Mouse (Mus musculus): ENCODE measurements around the gene Oaz3.

Gene Oaz3

GRCm38 (mm10) chr3:94449377-94449776, 5.7 kb upstream of the Oaz3 start:
- no peak for DNase-seq

DNA sequence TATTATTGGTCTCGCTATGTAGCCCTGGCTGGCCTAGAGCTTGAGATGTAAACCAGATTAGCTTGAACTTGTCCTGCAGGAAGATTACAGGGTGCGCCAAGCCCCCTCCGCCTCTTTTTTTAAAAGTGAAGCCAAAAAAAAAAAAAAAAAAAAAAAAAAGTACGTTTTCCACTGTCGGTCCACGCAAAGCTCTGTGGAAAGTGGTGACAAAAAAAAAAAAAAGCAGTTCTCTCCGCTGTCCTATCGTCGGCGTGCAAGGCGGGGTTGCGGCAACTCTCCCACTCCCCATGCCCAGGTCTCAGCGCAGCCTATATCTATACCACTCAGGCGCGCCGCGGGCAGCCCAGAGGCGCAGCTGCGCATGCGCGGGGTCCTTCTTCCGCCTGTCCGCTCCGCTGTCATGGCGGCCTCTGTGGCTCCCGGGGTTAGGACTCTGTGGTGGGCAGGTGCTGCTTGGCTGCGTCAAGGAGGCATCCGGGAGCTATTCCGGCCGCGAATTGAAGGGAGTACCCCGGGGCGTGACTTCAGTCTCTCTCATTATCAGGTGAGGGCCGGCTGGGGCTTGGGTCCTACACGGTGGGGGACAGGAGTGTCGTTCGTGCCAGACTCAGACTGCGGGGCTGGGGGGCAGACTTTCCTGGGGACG, 641 bp downstream of the Oaz3 start, which contains the start of gene Mrpl9:
TSS of gene Mrpl9 (plus strand) at position 368 of the 646 bp plus-strand sequence.
- peak; percentile 90 for DNase-seq

DNA sequence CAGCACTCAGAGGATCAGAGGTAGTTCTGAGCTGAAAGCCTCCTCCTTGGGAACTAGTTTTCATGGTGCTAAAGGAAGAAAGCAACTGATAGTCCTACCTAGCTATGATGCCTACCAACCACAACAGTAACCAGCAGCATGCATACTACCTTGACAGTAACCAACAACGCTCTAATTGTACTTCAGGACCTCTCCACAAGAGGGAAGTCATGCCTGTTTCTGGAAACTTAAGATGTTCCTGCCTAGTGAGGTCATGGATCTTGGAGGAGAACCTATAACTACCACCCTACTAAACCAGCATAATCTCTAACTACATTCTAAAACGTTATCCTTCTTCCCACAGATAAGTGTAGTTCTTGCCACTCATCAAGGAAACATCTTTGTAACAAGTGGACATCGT, 2.5 kb downstream of the Oaz3 start:
- no peak for DNase-seq

GRCm38 (mm10) chr3:94436420-94436819, 7.3 kb downstream of the Oaz3 start:
- DNase-seq: no peak

DNA sequence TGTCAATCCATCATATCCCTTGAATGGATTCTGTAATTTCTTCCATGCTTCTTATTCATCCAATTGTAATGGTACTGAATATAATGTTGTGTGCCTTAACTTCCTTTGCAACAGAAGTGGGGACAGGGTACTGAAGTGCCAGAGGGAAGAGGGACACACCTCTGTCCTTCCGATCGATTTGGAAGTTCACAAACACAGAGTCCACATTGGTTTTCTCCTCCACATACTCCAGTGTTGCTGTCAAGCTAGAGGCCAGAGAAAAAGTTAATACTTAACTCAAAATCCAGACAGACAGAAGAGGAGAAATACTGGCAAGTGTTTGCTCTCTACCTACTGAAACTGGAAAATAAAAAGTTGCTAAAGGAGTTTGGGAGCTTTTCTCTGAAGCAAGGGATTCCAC, 9.4 kb downstream of the Oaz3 start:
- no peak for DNase-seq

DNA sequence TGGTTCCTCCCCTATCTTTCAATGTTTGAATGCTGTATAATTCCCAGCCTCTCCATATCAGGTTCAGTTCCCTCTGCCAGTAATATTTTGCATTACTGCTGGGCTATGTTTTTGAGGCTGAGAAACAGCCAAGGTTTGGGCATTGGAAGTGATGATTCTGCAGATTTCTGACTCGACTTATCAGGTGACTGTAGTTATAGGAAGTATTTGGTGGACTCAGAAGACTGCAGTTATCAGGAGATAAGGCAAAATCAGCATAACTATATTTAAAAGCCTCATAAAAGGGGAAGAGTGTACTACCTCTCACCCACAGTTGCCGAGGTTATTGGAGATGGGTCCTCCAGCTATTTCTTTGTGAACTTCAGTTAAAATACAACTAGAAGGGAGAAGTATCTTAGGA, 12.7 kb downstream of the Oaz3 start:
- no peak for DNase-seq

DNA sequence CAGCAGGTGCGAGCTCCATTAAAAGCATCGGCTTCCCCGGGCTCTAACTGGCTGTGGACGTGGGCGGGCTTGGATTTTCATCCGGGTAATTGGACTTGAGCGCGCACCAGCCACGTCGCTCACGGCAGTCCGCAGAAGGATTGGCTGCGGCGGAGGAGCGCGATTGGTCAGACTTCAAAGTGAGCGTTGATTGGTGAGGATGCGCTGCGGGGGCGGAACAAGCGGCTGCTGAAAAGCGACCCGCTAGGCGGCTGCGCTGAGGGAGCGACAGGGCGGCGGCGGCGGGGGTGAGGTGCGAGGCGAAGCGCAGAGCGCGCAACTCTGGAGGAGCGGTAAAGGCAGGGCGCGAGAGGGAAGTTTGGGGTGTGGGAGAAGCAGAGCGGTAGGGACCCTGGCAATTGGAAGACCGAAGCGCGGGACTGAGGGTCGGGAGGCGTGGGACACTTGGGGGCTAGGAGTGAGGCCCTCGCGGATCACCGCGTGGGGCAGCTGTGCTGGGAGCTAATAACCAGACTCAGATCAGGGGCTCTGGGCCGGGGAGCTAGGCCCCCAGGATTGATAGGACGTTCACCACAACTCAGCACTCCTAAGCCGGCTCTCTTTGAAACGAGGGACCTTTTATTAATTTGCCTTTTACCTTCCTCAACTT, 30.6 kb downstream of the Oaz3 start, which contains the start of gene Tdrkh:
TSS of gene Tdrkh (plus strand) at position 243 of the 649 bp plus-strand sequence.
- DNase-seq: peak; percentile 96

- no peak for DNase-seq
These were observed 31.2 kb downstream of the Oaz3 start for GRCm38 (mm10) chr3:94412530-94412929.

DNA sequence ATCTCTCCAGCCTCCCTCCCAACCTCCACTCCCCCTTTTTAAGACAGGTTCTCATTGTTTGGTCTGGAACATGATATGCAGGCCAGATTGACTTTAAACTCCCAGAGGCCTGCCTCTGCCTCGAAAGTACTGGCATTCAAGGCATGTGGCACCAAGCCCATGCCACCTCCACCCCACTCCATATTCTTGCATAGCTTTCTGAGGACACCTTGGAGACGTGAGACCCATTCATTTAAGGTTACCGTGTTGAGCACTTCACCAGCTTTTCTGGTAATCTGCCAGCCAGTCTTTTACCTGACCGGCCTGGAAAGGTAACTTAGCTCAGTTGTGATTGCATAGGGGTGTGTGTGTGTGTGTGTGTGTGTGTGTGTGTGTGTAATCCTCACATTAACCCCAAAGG, 38.2 kb downstream of the Oaz3 start:
- peak; percentile 36 for DNase-seq

- DNase-seq: no peak
These were observed 39.2 kb downstream of the Oaz3 start for GRCm38 (mm10) chr3:94404366-94405054.

DNA sequence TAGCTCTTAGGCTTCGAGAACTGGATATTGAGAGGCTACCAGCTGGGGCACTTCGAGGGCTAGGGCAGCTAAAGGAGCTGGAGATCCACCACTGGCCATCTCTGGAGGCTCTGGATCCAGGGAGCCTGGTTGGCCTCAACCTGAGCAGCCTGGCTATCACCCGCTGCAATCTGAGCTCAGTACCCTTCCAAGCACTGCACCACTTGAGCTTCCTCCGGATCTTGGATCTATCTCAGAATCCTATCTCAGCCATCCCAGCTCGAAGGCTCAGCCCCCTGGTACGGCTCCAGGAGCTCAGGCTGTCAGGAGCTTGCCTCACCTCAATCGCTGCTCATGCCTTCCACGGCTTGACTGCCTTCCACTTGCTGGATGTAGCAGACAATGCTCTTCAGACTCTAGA, 41.3 kb downstream of the Oaz3 start:
- DNase-seq: no peak

- DNase-seq: no peak
These were observed 43.9 kb downstream of the Oaz3 start for GRCm38 (mm10) chr3:94399663-94400310.

- no peak for DNase-seq
These were observed 44.7 kb downstream of the Oaz3 start for GRCm38 (mm10) chr3:94398943-94399481.

- DNase-seq: no peak
These were observed 45.5 kb downstream of the Oaz3 start, which contains the start of gene Lingo4 for GRCm38 (mm10) chr3:94398217-94398616. Gene Lingo4, plus strand, starts transcription at chr3:94398517.

DNA sequence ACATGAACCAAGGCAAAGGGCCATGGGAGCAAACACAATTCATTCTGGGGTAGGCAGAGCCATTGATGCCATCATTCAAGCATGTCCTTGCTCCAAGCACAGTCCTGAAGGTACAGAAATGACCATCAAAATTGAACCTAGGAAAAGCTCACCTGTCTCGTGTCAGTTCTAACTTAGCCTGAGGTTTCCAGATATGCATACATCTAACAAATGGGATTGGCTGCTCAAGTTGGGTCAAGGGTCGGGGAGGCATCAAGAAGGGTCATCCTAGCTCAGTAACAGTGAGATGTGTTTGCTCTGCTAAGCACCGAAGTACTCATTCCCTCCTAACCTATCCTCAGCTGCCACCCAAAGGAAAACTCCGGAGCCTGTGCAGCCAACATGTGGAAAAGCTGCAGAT, 46.9 kb downstream of the Oaz3 start:
- DNase-seq: no peak

- no peak for DNase-seq
These were observed 47.4 kb downstream of the Oaz3 start for GRCm38 (mm10) chr3:94396336-94396735.

DNA sequence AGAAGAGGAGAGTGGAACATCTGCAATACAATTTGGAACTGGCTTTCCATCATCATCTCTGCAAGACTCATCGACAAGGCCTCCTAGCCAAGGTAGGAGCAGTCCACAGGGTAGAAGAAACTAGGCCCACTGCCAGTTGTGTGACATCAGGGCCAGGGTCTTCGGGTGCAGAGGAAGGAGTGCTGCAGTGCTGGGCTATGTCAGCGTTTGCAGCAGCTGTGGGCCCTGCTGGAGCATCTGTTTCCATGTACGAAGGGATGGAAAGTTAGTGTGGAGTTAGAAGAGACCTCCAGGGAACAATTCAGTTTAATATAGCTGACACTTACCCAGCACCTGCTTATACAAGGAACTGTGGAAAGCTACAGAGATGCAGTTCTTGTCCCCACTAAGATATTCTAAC, 50.7 kb downstream of the Oaz3 start:
- DNase-seq: no peak

- no peak for DNase-seq
These were observed 51.6 kb downstream of the Oaz3 start for GRCm38 (mm10) chr3:94392128-94392527.

- DNase-seq: no peak
These were observed 52.7 kb downstream of the Oaz3 start for GRCm38 (mm10) chr3:94391001-94391400.

- no peak for DNase-seq
These were observed 54.3 kb downstream of the Oaz3 start for GRCm38 (mm10) chr3:94389420-94389819.

GRCm38 (mm10) chr3:94388047-94388446, 55.7 kb downstream of the Oaz3 start:
- no peak for DNase-seq

GRCm38 (mm10) chr3:94387391-94387790, 56.3 kb downstream of the Oaz3 start:
- DNase-seq: no peak

DNA sequence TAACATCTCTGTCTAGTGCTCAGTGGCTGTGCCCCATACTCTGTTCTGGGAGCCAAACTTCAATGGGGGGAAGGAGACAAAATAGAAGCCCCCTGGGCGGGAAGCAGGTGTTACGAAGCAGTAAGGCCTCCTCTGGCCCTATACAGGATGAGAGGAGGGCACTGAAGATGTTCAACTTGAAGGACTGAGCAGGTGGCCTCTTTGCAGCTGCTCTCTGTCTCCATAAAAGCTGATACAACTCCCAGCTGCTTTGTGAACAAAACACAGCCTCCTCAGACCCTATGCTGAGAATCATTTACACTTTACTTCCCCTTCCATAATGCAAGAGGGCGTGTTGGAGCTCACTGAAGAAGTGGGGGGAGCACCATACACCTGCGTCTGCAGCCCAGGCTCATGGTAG, 57.0 kb downstream of the Oaz3 start:
- DNase-seq: no peak

Measured in kidney, adult 11 months (tissue).